Mouse (Mus musculus): ENCODE data around the gene Wwox.
A peak's percentile ranks its signal among the peaks of the same experiment; 100 is the strongest.

The Wwox gene

DNA sequence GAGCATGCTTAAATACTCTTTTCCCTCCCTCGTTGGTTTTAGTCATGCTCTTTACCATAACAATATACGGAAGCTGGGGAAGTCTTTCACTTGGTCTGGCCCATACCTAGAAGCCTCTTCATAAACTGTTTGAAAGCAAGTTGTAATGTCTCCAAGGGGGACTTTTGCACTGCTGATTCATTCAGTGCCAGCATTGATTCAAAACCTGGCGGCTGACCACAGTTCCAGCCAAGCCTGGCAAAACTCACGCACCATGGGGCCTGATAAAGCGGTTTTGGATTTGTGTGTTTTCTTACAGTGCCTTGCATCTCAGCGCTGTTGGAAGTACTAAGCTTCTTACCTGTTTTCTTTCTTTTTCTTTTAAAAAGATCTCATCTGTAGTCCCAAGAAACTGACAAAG lies 834.5 kb downstream of the Wwox start:
- peak; percentile 15 to 16 for DNase-seq

DNA sequence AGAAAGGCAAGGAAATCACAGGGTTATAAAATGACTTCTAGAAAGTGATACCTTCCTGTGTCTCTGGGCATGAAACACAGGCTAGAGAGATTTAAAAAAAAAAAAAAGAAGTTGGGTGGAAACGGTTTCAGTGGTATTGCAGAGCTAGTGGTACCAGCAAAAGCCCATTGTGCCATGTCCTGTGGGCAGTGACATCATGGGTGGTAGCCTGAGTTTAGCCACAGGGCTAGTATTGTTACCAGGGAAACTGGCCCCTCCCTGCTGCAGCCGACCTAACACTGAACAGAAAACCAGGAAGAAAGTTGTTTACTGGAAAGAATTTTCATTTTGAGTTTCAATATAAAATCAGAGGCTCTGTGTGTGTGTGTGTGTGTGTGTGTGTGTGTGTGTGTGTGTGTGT lies 836.8 kb downstream of the Wwox start:
- no peak for DNase-seq

DNA sequence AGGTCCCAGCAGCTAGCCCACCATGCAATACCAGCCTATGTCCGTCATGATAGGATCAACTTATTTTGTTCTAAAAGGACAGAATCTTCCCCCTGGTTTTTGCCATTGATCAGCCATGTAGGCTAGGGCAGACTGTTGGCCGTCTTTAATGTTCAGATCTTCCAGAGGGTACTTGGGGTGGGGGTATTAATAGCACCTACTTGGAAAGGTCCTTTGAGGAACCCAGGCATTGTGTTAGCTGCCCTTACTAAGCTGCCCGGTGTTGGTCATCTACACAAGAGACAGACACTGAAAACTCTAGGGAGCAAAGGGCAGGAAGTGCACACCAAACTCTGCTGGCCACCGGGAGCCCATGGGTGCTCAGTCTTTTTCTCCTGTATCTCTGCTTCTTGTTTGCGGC lies 838.8 kb downstream of the Wwox start:
- no peak for DNase-seq

DNA sequence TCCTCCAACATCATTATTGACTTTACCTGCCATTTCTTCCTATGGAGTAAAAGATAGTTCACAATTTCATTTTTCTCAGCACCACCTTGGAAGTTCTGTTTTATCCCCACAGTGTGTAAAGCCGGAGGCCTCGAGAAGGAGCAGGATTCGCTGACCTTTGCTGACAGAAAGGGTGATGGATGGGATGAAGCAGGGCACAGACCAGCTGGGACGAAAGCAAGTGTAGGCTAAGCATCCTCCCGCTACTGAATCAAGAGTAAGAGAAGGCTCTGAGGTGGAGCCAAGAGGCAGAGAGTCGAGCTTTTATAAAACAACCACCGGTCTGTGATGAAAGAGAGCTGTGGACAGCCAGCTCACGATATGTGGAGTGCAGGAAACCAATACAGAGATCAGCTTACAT lies 850.8 kb downstream of the Wwox start:
- DNase-seq: no peak

DNA sequence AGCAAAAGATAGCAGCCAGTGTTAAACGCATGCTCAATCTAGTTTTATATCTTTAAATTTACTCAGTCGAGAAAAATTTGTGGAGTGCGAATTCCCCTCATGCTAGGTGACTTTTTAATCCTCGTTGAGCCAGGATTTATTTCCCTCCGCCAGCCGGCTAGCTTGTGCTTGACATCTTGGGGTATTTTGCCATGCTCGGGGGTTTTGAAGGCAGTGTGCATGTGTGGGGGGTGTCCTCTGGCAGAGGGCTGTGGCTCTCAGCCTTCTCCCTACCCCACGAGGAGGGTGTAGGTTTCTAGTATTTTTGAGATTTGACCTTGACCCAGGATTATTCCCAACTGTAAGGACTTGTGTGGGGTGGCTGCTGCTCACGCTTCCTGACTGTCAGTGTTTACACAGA lies 857.3 kb downstream of the Wwox start:
- no peak for DNase-seq

DNA sequence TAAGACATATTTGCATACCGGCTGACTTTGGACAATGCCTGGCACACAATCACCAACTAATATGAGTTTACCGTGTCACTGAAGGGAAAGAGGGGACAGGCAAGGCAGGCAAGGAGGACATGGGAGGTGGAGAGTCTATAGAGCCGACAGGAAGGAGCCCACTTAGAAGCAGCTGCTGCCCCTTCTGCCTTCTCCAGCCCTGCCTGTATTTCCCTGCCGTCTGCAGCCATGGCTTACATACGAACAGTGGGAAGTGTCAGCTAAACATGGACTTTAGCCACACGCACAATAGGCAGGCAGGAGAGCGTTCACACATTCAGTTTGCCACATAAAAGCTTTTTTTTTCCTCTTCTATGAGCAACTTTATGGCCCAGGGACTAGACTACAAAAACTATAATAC lies 863.0 kb downstream of the Wwox start:
- no peak for DNase-seq

DNA sequence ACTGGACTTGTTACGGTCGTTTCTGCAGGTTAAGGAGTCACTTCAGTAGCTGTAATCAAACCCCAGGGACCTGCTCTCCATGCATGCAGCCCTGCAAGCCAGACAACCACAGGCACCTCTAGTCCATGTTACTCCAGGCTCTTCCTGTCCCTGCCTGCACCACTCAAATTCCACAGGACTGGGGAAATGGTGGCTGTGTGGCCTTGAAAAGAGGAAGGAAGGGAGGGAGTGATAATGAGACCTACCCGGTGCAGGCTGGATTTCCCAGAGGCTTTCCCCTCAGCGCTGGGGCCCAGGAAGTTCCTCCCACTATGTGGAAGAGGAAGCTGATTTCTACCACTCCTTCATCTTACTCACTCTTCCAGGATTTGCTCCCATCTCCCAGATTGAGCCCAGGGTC lies 868.0 kb downstream of the Wwox start:
- DNase-seq: no peak

DNA sequence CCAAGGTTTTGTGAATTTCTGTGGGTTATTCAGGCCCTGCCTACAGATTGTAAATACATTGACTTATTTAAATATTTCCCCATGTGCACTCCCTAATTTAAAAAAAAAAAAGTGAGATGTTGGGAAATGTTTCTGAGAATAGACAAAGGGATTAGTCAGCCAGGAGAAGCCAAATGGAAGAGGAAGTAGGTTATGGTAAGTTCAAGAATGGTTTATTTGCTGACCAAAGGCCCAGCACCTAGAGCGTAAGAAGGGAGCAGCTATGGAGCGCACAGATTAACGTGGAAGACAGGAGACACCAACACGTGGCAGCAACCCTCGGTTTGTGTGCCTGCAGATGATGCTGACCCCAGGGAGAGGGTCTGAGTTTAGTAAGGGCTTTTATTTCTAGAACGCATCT lies 871.5 kb downstream of the Wwox start:
- no peak for DNase-seq

DNA sequence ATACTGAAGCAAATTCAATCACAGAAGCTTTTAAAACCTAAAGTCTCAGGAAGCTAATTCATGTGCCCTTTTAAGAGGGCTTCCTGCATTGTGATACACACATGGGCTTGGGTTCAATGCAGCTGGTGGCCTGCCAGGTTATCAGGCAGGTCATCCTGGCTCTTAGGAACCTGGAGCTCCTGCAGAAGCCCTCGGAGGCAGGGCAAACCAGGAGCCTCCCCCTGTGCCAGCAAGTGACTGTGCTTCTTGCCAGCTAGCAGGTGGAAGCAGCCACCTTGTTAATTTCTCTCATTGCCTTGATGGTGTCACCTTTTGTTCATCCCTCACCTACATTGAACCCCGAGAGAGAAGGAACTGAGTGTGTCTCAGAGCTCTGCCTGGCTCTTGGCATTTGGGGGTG lies 872.9 kb downstream of the Wwox start:
- peak; percentile 63 to 66 for DNase-seq

DNA sequence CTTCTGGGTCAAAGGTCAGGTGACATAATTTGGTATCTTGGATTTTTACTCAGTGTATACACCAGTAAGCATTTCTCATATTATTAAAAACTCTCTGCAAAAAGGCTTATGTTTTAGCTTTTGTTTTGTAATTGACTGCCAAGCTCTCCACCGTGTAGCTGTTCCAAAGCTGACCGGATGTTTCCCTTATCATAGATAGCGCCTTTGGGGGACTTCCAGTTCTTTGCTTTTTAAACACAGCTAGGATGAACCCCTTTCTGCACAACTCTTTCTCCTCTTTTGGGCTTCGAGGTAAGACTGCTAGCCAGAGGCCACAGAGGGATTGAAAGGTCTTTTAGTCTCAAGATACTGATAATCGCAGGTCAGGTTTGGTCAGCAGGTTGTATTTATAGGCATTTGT lies 883.0 kb downstream of the Wwox start:
- no peak for DNase-seq

DNA sequence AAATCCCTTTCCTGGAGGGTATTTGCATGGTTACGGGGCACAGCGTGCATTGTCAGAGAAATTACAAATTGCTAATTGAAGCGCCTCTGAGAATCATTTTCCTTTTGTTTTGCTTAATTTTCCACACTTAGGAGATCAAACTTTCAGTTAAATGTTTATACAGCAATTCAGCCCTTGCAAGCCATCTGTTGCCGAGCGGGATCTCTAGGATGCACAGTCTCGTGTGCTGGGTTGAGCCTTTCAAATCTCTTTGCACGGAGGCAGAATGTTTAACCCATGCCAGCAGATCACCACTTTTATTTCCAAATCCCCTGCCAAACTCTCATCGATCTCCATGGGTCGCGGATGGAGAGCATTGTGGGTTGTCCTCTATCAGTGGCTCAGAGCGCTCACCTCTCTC lies 891.2 kb downstream of the Wwox start:
- no peak for DNase-seq

DNA sequence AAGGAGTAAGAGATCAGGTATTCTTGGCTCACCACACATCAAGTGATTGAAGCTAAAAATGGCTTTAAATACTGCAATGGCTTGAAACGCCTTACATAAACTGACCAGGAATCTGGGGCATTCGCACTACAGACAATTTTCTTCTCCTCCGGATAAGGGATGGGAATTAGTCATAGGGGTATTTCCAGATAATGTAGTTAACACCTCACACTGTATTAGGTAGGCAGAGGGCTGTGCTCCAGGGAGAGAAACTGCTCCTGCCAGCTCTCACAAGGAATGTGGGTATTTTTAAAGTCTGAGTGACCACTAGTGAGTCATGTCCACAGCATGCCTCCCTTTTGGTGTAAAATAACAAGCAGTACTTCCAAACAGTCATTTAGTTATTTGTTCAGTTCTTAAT lies 894.5 kb downstream of the Wwox start:
- peak; percentile 15 to 17 for DNase-seq

DNA sequence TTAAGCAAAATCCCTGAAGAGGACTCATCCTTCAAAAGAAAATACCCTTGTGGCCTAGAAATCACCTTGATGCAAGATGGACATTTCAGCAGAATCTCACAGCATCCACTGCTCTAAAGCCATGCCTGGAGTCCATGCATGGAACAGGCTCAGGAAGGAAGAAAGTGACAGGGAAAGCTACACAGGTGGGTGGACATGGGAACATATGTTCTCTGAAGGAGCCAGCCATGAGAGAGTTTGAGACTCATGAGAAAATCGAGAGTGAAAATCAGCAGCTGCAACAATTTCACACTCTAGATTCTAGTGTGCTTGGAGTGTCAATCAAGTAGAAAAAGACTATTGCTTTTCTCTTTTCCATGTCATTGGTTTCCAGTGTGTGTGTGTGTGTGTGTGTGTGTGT lies 896.9 kb downstream of the Wwox start:
- DNase-seq: no peak

DNA sequence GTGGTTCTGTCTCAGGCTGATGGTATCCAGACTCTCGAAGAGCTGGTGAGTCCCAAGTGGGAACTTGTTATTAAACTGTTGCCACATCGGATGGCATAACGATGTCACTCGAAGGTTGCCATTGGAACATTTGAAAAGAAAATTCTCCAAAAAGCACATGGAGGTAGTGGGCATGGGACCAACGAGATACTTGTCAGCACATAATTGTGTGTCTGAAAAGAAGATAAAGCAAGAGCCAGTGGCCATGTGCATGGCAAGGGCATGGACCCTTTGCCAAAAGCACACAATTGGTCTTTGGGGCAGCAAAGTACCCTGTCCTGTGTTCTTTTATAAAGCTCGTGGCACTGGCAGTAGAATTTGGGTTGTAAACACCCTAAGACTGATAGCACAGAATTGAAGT lies 909.2 kb downstream of the Wwox start:
- no peak for DNase-seq

DNA sequence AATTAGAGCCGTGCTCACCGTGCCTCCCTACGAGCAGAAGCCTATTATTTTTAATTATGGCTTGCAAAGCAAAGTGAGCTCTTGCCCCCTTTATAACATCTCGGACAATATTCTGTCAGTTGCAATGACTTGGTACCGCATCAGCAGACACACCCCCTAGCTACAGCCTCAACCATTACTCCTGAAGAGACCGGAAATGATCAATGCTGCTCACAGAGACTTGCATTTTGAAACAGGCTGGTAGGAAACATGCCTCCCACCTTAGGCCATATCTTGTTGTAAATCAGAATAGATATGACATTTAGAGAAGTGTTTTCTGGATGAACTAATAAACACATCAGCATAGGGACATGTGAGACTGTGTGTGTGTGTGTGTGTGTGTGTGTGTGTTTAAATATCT lies 911.3 kb downstream of the Wwox start:
- DNase-seq: no peak

DNA sequence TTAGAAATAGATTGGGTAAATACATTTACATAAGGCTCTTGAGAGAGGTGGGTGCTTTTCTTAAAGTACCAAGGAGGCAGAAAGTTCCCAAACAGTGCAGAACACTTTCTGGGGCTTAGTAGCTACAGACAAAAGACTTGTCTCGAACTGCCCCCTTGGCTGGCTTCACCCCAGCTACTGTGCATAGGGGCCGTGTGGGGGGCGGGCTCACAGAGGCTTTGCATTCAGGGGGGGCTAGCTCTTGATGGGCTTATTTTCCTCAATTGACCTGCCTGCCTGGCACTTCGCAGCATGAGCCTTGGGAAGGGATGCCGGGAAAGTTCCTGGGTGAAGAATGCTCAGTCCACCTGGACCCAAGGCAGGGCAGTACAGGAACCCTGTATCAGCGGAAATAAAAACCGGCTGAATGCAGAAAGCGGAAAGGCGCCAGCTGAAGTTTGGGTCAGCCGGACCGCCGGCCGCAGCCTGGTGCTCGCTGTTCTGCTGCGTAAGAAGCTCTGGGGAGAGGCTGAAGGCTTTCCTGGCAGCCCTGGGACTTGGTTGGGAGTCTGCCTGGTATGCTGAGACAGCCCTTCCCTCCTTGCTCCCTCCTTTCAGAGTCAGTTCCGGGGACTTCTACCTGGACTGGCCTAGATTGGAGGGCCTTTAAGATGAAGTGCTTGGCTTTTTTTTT lies 918.3 kb downstream of the Wwox start:
- peak; percentile 62 to 63 for DNase-seq

DNA sequence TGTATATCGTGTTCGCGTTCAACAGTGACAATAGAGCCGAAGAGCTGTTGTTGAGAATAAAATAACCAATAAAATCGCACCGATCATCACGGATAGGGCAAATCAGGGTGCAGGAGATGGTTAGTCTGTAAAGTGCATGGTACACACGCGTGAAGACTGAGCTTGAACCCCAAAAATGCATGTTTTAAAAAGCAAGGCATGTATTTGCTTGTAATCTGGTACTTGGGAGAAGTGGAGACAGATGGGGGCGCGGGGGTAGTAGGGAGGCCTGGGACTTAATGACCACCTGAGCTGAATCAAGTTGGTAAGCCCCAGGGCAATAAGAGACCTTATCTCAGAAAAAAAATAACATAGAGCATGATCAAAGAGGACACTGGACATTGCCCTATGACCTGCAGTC lies 919.0 kb downstream of the Wwox start:
- DNase-seq: no peak

DNA sequence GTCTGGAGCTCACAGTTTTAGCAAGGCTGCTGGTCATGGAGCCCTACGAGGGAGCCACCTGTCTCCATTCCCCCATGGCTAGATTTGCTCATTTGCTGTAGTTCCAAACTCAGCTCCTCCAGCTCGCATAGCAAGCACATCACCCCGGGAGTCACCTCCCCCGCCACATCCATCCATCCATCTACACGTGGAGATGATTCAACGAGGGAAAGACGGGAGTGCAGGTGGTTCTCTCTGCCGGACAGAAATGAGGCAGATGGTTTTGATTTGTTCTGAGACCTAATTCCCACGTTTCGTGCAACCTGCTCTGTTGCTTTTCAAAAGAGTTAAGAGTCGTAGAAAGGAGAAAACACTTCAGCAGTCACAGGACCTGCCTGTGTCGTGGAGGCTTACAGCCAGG lies 920.2 kb downstream of the Wwox start:
- peak; percentile 40 to 50 for DNase-seq

DNA sequence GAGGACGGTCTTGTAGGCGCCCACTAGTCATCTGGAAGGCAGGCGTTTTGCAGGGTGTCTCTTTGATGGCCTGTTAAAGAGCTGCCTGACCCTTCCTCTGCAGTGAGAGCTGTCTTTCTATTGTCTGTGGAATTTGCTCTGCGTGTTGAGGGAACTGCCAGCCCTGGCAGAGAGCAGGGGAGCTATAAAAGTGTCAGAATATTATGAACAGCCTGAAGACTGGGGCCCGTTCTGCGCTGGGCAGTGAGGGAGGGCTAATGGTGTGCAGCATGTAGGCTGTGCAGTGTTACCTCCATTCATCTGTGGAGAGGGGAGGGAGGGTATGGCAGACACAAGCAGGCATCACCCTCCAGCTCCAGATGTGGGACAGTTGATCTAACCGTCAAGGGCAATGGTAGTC lies 923.1 kb downstream of the Wwox start:
- no peak for DNase-seq

DNA sequence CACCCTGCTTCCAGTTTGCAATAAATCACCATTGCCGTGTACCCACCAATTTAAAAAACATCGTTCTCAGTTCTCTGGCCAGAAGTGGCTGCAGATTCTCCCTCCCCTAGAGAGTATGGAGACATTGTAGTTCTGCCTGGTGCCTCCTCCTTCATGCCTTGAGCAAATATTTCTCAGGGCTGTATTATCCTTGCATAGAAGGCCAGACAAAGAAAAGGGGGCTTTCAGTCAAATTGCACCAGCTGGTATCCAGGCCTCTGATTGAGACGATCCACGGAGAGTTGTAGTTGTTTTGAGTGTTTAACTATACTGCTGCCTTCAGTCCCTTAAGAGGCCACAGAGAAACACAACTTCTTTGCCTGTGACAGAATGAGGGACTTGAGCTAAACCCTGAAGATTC lies 935.5 kb downstream of the Wwox start:
- no peak for DNase-seq

DNA sequence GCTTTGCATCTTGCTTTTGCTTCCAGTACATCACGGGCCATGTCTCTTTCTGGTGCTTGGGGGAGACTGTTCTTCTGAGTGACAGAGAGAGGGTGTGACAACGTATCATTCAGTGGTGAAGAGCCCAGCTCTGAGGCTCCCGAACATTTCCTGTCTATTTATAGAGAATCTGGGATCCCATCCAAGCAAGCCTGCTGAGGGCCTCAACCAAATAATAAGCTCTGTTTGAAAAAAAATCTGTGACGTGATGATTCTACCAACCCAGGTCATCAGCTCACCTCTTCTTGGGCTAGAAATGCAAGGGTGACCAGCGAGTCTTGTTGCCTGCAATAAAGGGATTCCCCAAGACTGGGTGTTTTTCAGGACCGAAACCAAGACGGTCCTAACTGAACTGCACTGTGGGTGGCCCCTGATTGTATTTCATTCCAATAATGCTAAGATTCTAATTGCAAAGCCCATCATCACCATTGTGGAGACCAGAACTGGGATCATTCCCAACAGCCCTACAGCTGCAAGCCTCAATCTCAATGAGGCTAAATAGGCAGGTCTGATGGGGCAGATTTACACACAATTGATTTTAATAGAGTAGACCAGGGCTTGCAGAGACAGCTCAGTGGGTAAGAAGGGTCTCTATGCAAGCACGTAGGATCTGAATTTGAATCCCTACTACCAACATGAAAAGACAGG lies 936.0 kb downstream of the Wwox start:
- DNase-seq: peak; percentile 58 to 64

DNA sequence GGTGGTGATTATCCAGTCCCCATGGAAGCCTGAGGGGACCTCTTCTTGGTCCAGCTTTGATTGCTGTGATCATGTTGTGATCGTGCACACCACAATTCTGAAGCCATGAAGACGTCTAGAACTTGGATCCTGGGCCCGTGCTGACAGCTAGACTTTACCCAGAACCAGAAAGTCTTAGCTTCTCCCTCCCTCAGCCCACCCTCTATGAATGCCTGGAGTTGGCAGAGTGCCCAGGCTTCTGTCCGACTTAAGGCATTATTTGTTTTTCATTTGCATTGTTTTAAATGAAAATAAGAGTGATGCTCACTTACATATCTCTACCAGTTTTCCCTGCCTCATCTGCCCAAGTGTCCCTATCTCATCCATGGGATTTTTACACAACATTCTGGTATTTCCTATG lies 937.9 kb downstream of the Wwox start:
- DNase-seq: no peak

DNA sequence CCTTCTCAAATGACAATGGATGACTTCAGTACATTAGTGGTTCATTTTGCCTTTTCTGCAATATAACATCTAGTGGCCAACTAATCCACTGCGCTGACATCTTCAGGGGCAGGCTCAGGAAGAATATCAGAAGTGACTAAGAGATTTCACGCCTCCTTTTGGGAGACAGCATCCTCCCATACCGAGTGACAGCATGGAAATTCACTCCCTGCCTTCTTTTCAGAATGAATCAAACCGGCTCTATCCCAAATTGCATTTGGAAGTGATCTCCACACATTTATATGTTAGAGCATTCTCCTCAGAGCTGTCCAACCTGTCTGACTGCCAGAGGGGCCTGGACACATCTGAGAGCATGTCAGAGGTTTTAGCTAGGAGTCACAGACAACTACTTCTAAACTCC lies 940.6 kb downstream of the Wwox start:
- DNase-seq: no peak

DNA sequence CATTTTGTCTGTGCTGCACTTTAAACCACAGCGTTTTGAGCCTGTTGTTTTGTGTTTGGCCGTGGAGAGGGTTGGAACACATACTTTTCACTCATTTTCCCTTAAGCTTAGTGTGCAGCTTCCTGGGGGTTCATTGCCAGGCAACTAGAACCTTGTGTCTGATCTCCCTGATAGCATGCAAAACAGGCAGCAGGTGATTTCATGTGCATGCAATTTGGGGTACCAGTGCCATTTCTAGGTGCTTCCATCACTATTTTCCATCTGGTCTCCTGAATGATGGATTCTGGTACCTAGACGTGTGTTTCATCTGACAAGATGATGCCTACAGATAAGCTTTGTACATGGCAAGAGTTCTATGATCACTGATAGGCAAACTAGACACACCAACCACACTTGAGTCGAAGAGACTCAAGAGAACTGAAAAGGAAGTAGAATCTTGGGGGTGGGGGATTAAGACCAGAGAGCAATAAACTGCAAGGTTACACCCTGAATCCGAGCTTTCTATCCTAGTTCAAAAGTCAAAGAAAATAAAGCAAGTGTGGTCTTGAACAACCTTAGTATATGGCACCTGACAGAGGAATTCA lies 951.6 kb downstream of the Wwox start:
- no peak for DNase-seq

DNA sequence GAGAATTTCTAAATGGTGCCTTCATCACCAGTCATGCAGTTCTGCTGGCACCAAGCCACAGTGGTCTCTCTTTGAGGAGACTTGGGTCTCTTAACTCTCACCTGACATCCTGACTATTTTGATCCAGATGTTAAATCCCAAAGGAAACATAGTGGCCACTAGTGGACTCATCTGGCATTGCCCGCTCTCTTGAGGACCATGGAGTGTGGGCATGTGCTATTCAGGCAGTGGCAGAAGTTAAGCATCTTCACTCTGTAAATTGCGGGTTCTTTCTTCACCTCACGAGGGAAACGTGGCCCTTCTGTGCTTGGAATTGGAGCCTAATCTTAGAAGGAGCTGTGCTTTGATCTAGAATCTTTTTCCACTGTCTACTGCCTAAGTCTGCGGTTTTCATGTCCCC lies 956.4 kb downstream of the Wwox start:
- DNase-seq: no peak
